Mouse (Mus musculus) ES-E14 (cell line): ENCODE results near the gene Sec24b.

ENCODE experiments used
- CHD2 ChIP-seq: IDR thresholded peaks from 2 replicates; pipeline ENCODE4 v1.6.1; 2014; ENCODE audit warnings: mild to moderate bottlenecking, low read depth, low read length, inconsistent platforms
- HCFC1 ChIP-seq: IDR thresholded peaks from 2 replicates; pipeline ENCODE4 v1.6.1; 2012; ENCODE audit warnings: low read length, inconsistent platforms, borderline replicate concordance; ENCODE audit not compliant: insufficient read depth
- MAFK ChIP-seq: IDR thresholded peaks from 2 replicates; pipeline ENCODE4 v1.6.1; 2014; ENCODE audit warnings: mild to moderate bottlenecking, low read depth, low read length, inconsistent platforms; ENCODE audit not compliant: insufficient read depth
- ZNF384 ChIP-seq: IDR thresholded peaks from 2 replicates; pipeline ENCODE4 v1.6.1; 2012; ENCODE audit warnings: low read depth, low read length, inconsistent platforms

DNA sequence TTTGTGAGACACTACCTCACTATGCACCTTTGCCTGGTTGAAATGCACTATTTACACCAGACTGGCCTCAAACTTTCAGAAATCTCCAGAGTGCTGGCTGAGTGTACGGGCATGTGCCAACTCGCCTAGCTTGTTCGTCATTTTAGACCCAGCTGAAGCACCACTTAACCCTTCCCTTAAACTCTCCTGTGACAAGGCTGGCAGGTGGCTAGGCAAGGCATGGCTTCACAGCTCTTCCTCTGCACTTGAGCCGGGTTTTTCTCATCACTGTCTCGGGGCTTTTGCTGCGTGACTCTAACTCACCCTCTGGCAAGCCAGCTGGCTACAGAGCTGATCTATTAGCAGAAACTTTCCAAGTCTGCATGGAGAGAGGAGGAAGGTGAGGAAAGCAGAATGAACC is 6.8 kb downstream of the Sec24b start:
- TF ChIP-seq ZNF384 (no peak), CHD2 (no peak), HCFC1 (no peak), MAFK (no peak)
